Mouse (Mus musculus) thymus, postnatal 10 days (tissue): ENCODE data around the gene Wasf2.

Experiments used
- DNase-seq, 2 experiments: peaks; one replicate each; pipeline ENCODE4 v3.0.0; 2021; ENCODE audit warnings: low spot score in 2 of 2

The Wasf2 gene

DNA sequence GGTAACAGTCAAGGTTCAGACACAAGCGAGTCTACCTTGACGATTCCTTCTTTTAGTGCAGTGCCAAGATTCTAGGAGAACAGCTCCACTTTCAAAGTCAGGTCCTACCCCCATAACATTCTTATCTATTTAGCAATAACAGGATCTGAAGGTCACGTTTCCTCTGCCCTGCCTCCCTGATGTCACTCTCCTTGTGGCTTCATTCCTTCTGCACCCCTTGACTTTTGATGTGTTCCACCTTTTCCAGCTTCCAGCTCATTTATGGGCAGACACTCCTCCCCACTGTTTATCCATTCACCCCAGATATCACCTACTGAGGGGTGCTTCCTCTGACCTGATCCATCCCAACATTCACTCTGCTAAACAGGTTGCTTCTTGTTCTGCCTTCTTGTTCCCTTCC lies 3.2 kb upstream of the Wasf2 start:
- no peak for DNase-seq

DNA sequence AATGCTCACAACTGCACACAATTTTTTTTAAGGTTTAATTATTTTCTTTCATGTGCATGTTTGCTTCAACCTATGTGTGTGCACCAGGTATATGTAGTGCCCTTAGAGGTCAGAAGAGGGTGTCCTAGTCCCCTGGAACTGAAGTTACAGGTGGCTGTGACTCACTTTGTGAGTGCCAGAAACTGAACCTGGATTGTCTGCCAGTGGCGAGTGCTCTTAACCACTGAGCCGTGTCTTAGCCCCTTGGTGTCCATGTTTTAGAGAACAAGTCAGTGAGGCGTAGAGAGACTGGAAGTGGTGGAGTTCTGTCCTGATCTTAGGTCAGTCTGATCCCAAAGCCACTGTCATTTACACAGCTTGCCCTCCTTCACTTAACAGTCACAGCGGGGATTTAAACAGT lies 2.4 kb upstream of the Wasf2 start:
- DNase-seq: no peak

DNA sequence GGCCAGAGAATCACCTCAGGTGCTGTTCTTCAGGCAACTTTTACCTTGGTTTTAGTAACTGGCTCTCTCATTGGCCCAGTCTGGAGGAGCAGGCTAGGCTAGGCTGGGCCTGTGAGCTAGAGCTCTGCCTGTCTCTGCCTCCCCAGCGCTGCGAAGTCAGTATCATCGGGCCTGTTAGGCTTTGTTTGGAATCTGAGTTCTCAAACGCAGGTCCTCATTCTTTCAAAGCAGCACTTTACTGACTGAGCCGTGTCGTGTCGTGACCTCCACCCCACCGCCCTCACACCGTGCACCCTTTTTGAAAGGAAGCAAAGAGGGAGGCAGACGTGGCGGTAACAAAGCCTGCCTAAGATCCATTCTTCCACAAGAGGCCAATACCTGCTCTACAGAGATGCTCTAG lies 914 bp upstream of the Wasf2 start:
- peak; percentile 40 to 43 for DNase-seq

DNA sequence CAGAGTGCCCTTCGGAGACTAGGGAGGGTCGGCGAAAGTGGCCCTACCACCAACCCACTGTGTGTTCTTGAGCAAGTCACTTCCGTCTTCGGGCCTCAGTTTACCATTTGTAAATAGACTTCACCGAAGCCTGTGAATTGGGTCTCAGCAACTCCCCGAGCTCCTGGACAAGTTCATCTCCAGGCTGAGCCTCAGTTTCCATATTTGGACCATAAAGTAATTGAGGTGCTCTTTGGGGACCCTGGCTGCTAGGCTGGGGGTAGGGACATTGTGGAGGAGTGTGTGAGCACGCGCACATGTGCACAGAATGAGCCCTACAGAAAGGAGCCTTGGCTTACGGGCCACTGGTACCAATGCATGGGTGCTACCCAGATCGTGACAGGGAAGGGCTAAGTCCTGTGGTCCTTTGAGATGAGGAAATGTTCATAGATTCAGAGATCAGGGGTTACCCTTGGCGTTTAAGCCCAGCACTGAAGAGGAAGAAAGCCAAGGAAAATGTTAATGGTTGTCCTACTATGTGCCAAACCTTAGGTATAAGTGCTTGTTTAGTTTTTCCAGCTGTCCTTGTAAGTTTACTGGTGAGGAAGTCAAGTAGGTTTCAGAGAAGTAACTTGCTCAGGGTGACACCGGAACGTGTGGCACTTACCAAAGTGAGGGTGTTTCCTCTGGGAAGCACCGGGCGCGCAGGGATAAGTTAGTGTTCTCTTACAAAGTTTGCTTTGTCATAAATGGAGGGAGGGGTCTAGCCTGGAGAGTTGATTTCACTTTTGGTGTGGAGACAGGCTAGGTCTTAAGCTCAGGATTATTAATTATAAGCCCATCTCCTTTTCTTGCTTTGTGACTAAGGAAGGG lies 811 bp downstream of the Wasf2 start:
- peak; percentile 43 to 45 for DNase-seq

DNA sequence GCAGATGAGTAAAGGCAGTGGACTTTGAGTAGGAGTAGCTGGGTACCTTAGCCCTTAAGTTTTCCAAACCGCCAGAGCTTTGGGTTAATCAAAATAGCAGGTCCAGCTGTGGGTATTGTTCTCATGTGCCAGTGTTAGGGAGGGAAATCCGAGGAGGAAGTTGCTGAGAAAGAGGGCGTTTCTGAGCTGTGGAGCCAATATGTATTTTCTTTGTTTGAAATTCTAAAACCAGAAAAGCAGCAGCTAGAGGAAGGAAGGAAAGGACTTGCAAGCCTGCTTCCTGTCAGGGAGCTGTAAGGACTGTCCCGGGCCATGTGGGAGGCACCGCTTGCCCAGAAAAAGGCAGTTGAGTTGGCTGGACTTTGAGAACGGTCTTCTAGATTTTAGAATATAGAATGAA lies 1.7 kb downstream of the Wasf2 start:
- peak; percentile 17 to 41 for DNase-seq

DNA sequence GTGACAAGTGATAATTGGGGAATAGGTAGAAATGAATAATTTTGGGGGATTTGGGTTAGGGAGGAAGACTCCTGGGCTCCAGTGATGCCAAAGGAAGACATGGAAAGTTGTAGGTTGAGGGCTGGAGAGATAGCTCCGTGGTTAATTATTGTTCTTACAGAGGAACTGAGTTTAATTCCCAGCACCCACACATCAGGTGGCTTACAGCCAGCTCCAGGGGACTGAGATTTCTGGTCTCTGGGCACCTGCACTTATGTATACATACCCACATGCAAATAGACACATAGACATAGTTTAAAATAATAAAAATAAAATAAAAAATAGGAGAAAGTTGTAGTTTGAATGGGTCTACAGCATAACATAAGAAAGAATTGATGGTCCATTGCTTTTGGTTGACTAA lies 6.6 kb downstream of the Wasf2 start:
- no peak for DNase-seq

DNA sequence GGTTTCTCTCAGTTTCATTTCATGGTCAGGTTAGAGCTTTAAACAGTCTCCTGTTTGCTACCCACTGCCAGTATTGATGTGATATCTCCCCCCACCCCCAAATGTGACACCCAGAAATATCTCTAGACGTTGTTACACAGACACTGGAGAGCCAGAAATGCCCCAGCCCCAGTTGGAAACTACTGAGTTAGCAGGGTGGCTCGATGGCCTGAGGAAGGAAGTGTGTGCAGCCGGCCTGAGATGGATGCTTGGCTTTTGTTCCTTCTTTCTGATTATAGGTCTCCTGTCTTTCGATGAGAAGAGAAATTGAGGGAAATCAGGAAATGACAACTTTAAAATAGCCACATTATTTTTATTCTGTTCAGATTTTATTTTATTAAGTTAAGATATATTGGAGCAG lies 8.7 kb downstream of the Wasf2 start:
- DNase-seq: no peak

DNA sequence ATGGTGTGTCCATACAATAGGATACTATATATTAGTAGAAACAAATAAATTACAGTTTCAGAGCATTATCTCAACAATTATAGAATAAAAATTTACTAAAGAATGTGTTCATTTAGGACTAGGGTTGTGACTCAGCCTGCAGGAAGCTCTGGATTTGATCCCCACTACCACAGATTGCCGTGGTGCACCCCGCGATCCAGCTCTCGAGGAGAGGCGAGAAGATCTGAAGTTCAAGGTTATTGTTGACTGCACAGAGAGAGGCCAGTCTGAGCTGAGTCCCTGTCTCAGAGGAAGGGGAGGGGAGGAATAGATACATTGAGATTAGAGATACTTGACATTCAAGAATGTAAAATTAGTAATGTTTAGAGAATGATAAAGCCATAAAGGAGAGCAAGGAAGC lies 24.7 kb downstream of the Wasf2 start:
- DNase-seq: no peak

DNA sequence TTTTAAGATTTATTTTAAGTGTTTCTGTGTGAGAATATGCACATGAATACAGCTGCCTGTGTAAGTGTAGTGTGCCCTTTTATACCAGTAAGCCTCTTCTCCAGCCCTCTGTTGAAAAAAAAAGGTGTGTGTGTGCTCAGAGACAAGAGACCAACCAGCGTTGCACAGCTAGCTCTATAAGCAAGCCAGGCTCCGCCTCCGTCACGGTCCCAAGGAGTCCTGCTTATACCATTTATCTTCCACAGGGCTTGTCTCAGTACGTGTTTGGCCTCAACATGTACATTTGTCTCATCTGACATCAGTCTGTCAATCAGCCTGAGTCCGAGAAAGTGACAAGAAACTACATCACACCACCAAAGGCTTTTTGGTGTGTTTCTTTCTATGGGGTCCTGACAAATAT lies 25.4 kb downstream of the Wasf2 start:
- no peak for DNase-seq

DNA sequence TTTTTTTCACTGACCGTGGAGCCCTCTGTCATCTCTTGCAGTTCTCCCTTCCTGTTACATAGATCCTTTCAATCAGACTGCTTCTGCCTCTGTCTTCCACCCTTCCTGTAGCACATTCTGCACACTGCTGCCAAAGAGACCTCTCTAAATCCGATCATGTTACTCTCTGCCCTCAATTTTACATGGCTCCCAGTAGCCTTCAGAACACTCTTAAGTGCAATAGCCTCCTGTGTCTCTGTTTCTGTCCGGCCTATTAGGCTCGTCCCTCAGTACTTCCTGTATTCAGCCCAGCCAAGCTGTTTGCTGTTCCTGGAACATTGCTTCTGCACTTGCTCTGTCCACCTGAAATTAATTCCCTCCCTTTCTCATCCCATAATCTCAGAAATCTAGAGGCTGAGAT lies 26.1 kb downstream of the Wasf2 start:
- DNase-seq: no peak

DNA sequence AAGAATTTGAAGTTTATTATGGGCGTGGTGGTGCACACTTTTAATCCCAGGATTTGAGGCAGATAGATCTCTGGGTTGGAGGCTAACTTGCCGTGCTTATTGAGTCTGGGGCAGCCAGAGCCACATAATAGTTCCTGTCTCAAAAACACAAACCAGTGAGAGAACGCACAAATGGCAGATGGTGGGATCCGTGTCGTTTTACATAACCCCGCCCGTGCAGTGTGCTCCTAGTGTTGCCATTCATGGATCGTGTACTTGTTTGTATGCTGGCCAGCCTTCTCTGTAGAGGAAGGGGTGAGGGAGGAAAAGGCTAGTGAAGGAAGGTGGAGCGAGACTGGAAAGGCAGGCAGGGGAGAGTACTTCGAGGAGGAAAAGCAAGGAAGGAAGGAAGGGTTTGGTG lies 26.5 kb downstream of the Wasf2 start:
- no peak for DNase-seq

DNA sequence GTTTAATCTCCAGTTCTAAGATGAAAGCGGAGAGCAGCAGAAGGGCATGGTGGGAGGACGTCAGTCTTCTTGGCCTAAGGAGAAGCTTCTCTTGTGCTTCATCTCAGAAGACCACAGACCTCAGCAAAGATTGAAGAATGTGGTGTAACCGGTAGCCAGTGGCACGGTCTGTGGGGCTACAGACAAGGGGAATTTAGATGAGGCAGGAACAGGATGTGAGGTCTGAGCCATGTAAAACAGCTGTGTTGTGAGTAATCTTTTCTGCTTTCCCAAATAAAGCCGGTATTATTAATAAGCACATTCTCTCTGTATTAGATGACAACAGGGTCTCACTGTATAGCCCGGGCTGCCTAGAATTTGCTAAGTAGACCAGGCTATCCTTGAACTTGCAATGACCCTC lies 28.8 kb downstream of the Wasf2 start:
- DNase-seq: no peak

DNA sequence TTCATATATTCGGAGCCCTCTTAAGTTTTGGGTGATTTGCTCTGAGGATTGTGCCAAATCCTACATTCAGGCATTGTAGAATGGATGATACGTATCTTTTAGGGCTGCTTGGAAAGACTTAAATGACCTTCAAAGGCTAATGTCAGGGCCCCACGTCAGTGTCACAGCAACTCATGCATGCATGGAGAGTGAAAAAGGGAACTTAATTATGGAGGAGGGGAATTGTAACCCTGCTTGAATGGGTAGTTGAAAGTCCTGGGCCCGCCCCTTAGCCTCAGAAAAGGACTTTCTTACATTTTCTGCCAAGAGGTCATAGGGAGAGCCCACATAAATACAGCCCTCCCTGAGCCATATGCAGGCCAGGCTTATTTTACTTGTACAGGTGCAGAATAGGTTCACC lies 29.3 kb downstream of the Wasf2 start:
- no peak for DNase-seq

DNA sequence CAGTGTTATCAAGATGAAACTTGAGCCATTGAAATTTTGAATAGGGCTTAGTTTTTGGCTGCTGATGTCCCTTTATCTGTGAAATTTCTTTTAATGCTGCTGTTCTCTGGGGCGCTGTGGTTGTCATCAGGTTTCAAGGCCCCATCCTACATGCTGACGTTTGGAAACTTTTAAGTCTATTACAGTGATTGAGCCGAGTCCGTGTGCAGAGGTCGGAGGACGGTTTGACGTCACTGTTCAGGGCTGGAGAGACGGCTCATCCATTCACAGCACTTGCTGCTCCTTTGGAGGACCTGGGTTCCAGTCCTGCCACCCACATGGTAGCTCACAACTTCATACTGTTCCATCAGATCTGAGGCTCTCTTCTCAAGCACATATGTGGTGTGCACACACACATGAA lies 29.9 kb downstream of the Wasf2 start:
- DNase-seq: no peak

DNA sequence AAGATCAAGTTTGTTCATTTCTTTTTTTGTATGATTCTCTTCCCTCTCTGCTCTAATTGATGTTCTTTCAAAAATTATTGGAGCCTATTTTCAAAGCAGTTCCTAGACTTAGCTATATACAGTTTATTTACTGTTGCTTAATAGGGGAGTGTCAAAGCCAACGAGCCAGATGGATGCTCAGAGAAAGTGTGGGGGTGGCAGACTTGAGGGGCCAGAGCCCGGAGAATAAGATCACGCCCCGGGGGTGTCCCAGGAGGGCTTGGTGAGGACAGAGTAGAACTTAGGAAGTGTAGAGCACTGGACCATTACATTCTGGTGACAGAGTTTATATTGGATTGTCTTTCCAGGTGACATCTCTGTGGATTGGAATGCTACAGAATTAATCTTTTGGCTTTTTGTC lies 30.5 kb downstream of the Wasf2 start:
- DNase-seq: no peak

DNA sequence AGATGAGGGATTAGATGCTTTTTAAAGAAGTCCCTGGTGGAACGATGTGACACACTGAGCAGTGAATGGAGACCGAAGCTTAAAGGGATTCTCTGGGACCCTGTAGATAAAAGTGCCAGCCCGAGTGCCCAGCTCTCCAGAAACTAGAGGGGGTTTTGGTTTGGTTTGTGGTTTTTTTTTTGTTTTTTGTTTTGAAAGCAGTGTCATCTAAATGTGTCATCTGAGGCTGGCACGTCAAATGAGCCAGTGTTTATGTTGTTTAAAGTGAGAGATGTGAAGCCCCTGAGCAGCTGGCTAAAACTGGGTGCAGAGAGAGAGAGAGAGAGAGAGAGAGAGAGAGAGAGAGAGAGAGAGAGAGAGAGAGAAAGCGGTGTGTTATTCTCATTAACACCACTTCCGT lies 31.9 kb downstream of the Wasf2 start:
- no peak for DNase-seq

DNA sequence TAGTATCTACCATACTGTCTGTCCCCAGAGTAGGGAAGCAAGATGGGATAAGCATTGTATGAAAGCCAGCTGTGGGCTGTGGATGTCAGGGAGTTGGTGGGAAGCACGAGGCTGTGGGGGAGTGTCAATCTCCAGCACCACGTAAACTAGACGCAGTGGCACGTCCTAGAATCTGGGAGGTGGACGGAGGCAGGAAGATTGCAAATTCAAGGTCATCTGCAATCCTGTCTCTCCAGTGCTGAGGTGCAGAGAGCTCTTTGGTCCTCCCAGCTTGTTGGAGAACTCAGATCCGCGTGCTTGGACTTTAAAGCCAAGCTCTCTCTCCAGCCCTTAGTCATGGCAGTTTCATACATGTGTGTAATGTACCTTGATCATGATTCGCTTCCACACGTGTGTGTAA lies 36.5 kb downstream of the Wasf2 start:
- DNase-seq: no peak

DNA sequence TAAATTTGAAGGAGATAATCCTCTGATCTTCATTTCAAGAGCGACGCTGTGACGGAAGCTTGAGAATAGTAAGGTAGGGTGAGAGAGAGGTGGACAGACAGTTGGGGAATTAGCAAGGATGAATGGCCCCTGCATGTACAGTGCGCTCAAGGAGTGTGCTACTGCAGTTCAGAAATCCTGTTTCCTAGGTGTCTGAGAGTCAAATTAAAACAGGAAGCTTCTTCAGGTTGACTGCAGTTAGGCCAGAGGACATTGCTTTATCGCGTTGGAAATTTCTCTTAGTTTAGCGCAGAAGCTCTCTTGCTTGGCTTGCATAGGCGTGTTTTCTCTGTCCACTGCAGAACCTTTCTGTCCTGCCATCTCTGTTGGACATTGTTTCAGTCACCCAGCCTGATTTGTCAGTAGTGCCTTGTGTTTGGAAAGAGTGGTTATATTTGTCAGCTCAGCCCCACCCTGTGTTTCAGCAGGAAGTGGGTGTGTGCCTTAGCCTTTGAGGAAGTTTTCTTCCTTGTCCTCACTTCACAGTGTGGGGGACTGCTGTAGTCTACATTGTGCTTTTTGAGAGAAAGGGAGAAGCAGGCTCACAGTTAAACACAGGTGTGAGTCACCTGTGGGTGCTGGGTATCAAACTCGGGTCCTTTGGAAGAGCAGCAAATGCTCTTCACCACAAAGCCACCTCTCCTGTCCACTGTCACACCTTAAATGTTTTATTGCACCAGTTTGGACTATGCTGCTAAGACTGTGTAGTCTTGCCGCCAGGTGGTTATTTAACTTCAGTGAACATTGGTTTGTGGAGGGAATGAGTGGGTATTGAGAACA lies 39.1 kb downstream of the Wasf2 start:
- DNase-seq: peak; percentile 45 to 56

DNA sequence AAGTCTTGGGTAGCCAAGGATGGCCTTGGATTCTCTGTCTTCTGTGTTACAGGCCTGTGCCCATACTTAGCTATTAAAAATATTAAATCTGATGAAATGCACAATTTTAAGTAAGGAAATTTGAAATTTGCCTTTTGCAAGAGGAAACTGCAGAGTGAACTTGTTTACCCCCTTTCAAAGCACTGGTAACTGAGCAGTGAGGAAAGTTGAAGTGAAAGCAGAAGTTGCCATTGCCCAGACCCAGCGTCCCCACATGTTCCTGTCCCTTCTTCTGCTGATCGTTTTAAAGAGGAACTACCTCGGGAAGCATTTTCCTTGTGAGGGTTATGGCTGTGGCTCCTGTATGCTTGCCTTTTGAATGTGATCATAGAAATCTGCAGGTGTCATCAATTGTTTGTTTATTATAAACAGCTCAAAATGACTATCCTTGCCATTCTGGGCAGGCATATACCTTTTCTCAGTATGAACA lies 39.8 kb downstream of the Wasf2 start:
- no peak for DNase-seq

DNA sequence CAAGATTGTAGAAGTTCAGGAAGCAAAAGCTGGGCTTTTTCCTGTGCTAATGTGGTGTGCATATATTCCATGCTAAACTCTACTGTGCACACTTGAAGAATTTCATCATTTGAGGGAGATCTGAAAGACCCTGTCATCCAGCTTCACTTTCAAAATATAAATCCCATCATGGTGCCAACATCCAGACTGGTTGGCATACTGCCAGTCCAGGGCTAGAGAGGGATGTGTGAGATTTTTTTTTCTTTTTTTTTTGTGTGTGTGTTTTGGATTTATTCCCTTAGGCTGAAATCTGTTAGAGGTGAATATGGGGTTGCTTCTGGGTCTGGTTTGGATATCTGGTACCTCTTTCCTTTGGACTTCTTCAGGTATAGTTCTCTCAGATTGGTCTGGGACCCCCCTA lies 40.3 kb downstream of the Wasf2 start:
- no peak for DNase-seq

DNA sequence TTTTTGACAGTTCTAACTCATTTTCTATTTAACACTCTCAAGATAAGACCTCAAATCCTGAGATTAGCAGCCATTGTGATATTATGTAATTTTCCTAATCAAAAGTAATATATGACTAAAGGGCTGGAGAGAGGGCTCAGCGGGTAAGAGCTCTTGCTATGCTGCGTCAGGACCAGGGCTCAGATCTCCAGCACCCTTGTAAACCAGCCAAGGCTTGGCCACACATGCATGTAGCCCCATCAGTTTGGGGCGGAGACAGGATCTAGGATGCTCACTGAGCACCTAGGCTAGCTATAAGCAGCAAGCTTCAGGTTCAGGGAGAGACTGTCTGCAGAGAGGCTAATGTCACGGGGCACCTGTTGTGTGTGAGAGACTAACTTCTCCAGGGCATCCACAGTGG lies 42.1 kb downstream of the Wasf2 start:
- DNase-seq: no peak

DNA sequence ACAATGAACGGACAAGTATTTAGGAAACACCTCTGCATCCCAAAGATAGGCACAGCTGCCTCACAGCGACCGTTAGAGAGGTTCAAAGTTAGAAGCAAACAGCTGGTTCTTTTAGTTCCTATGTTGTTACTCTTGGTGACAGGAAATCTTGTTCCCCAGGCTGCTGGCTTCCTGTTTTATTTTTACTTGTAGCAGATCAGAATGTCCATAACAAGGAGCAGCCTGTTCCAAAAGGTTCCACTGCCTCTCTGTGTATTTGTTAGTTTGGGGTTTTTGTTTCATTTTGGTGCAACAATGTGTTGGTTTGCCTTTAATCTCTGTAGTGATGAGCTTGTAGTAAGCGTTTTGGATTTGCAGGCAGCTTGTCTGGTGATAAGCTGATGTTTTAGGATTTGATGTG lies 44.1 kb downstream of the Wasf2 start:
- peak; percentile 53 to 55 for DNase-seq

DNA sequence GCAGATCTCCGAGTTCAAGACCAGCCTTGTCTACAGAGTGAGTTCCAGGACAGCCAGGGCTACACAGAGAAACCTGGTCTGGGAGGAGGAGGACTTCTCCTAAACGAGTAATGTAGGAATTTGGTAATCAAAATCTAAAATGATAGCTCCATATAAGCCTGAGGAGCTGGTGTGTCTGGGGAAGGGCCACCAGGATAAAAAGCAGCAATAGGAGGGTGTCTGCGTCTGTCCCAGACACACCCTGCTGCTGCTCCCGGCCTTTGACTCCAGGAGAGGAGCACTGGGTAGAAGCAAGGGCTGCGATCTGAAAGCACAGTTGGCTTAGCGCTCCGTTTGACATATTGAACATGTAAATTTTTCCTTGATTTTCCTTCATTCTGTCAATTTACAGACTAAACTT lies 45.0 kb downstream of the Wasf2 start:
- DNase-seq: no peak
